Mouse (Mus musculus) limb, embryonic 14.5 days (tissue): ENCODE measurements around the gene Mfge8. TPM values are rescaled to one million over a fixed set of nuclear protein-coding genes. Genes with fewer than 3 reads are reported as not detected.

Source experiments
- ATAC-seq: fragments of 200-750 bp; cut with Nextera tagmentation; 2 replicates; pipeline ENCODE4 v1.8.0; 2017; ENCODE audit warnings: low read depth, moderate number of reproducible peaks, moderate TSS enrichment; ENCODE audit not compliant: low FRiP score
- DNase-seq: peaks from one replicate; pipeline ENCODE4 v3.0.0-alpha.2; 2015; ENCODE audit warnings: low spot score
- H3K27ac ChIP-seq: fragments of 300-500 bp; sonication (generic); replicated peaks from 2 replicates; pipeline ENCODE4 v1.5.1; 2014; ENCODE audit warnings: low read depth, mild to moderate bottlenecking, low read length, moderate library complexity, mixed read lengths
- H3K27me3 ChIP-seq: fragments of 300-500 bp; sonication (generic); 2 replicates; pipeline ENCODE4 v1.6.1; 2014; ENCODE audit warnings: low read length, mixed read lengths; ENCODE audit not compliant: control insufficient read depth, insufficient read depth
- H3K36me3 ChIP-seq: fragments of 300-500 bp; sonication (generic); 2 replicates; pipeline ENCODE4 v1.6.1; 2014; ENCODE audit warnings: mild to moderate bottlenecking, low read length, moderate library complexity, mixed read lengths; ENCODE audit not compliant: control insufficient read depth, insufficient read depth
- H3K4me1 ChIP-seq: fragments of 300-500 bp; sonication (generic); 2 replicates; pipeline ENCODE4 v1.6.1; 2014; ENCODE audit warnings: antibody characterized with exemption, low read length, mixed read lengths; ENCODE audit not compliant: control insufficient read depth, insufficient read depth
- H3K4me2 ChIP-seq: fragments of 300-500 bp; sonication (generic); replicated peaks from 2 replicates; pipeline ENCODE4 v1.6.1; 2014; ENCODE audit warnings: low read depth, mild to moderate bottlenecking, low read length, moderate library complexity; ENCODE audit not compliant: severe bottlenecking
- H3K4me3 ChIP-seq: fragments of 300-500 bp; sonication (generic); replicated peaks from 2 replicates; pipeline ENCODE4 v1.5.1; 2014; ENCODE audit warnings: low read length
- H3K9ac ChIP-seq: fragments of 300-500 bp; sonication (generic); 2 replicates; pipeline ENCODE4 v1.6.1; 2014; ENCODE audit warnings: mild to moderate bottlenecking, low read depth, low read length, moderate library complexity; ENCODE audit not compliant: severe bottlenecking
- H3K9me3 ChIP-seq: fragments of 300-500 bp; sonication (generic); 2 replicates; pipeline ENCODE4 v1.6.1; 2016; ENCODE audit warnings: low read length; ENCODE audit not compliant: control insufficient read depth
- POLR2A ChIP-seq: fragments of 200-500 bp; IDR thresholded peaks from 2 replicates; pipeline ENCODE4 v1.8.0; 2012; ENCODE audit warnings: inconsistent platforms, mild to moderate bottlenecking, moderate library complexity, borderline replicate concordance; ENCODE audit not compliant: insufficient read depth, insufficient read length; ENCODE audit errors: extremely low read depth
- WGBS: fragments of 180-500 bp; shearing (Covaris S2); extraction: QIAGEN DNeasy Blood & Tissue Kit; methylation state at CpG from one replicate; pipeline ENCODE4 v1.1.7; 2014; 5-methylcytosine and 5-hydroxymethylcytosine counted together
- polyA plus RNA-seq, 2 experiments: library from polyadenylated mRNA; depleted of rRNA in 1 of 2; stranded (reverse) in 1 of 2; unstranded in 1 of 2; fragments of >200 nt; fragmentation: Nextera tagmentation in 1 of 2; extraction: Ambion mirVana in 1 of 2; gene quantifications; 2 replicates each; pipeline versions ENCODE4 v1.2.1 to v1.2.3; 2012 to 2014

Gene Mfge8
- polyA plus RNA-seq, 2 experiments: 151 to 166 TPM

- 0 out of 2 replicates have a peak overlapping the region, but pooled peaks have one; percentile 21 for H3K4me3 ChIP-seq
- H3K27ac ChIP-seq: no peak overlapping the region
- DNase-seq (no peak), ATAC-seq (no peak)
- no peaks in the 10 kb centered on the region for H3K27me3 ChIP-seq
- H3K9ac ChIP-seq: no peak overlapping the region
- no peaks in the 10 kb centered on the region; the same call in 1 of the 2 replicates for H3K4me1 ChIP-seq
- no peak for TF ChIP-seq POLR2A
- peaks cover 14% of the 10 kb centered on the region for H3K36me3 ChIP-seq
- H3K4me2 ChIP-seq: 0 out of 2 replicates have a peak overlapping the region, but pooled peaks have one; percentile 41
- 19% methylated on average over 8 of the region's 8 CpGs for WGBS
- H3K9me3 ChIP-seq: no peaks in the 10 kb centered on the region
These were observed 19.0 kb downstream of the Mfge8 start for GRCm38 (mm10) chr7:79129883-79130282.

DNA sequence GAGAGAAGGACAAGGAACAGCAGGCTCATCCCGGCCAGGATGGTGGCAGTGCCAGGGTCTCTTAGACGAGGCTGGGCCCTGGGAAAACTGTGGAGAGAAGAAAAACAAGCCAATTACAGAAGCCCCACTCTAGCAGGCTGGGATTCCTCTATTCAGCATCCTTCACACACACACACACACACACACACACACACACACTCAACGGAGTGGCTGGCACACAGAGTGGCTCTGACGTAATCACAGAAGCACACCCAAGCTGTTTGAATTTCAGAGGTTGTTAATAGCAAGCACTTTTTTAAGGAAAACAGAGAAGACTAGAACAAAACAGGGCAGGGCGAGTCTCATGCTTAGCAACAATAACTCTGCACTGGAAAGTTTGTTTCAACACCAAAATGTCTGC, 25.4 kb downstream of the Mfge8 start:
- no peaks in the 10 kb centered on the region for H3K4me1 ChIP-seq
- no peaks in the 10 kb centered on the region for H3K9me3 ChIP-seq
- no peak for DNase-seq
- no peak overlapping the region for H3K27ac ChIP-seq
- H3K9ac ChIP-seq: no peak overlapping the region
- no peak overlapping the region for H3K4me3 ChIP-seq
- H3K27me3 ChIP-seq: no peaks in the 10 kb centered on the region
- no peaks in the 10 kb centered on the region for H3K36me3 ChIP-seq
- 64% methylated on average over 5 of the region's 5 CpGs for WGBS
- no peak for ATAC-seq
- no peak for TF ChIP-seq POLR2A
- no peak overlapping the region for H3K4me2 ChIP-seq

GRCm38 (mm10) chr7:79113848-79114247, 35.0 kb downstream of the Mfge8 start:
- Histone ChIP-seq H3K27ac (no peak overlapping the region), H3K36me3 (no peaks in the 10 kb centered on the region), H3K9ac (no peak overlapping the region), H3K4me2 (no peak overlapping the region), H3K4me1 (no peaks in the 10 kb centered on the region), H3K9me3 (no peaks in the 10 kb centered on the region), H3K4me3 (no peak overlapping the region), H3K27me3 (no peaks in the 10 kb centered on the region)
- 52% methylated on average over 4 of the region's 4 CpGs for WGBS
- ATAC-seq: no peak
- TF ChIP-seq POLR2A: no peak
- no peak for DNase-seq

- no peaks in the 10 kb centered on the region; the same call in 1 of the 2 replicates for H3K36me3 ChIP-seq
- WGBS: 74% methylated on average over 5 of the region's 5 CpGs
- H3K9ac ChIP-seq: no peak overlapping the region
- no peak overlapping the region for H3K27ac ChIP-seq
- H3K27me3 ChIP-seq: no peaks in the 10 kb centered on the region
- no peak for TF ChIP-seq POLR2A
- no peaks in the 10 kb centered on the region for H3K4me1 ChIP-seq
- H3K9me3 ChIP-seq: no peaks in the 10 kb centered on the region
- DNase-seq (no peak), ATAC-seq (no peak)
- no peak overlapping the region for H3K4me3 ChIP-seq
- no peak overlapping the region for H3K4me2 ChIP-seq
These were observed 52.4 kb downstream of the Mfge8 start for GRCm38 (mm10) chr7:79096492-79096891.

GRCm38 (mm10) chr7:79089111-79089510, 59.7 kb downstream of the Mfge8 start:
- 81% methylated on average over 4 of the region's 4 CpGs for WGBS
- Histone ChIP-seq H3K4me3 (no peak overlapping the region), H3K36me3 (peaks cover 6% of the 10 kb centered on the region; the same call in 1 of the 2 replicates), H3K4me2 (no peak overlapping the region), H3K9me3 (no peaks in the 10 kb centered on the region), H3K9ac (no peak overlapping the region), H3K27ac (no peak overlapping the region), H3K27me3 (no peaks in the 10 kb centered on the region), H3K4me1 (no peaks in the 10 kb centered on the region)
- TF ChIP-seq POLR2A: no peak
- ATAC-seq (no peak), DNase-seq (no peak)

Other genes starting within 250 kb of the Mfge8 start
- 2.0 and 2.5 TPM in 2 replicates for gene Isg20, start 235.6 kb downstream of the Mfge8 start, polyA plus RNA-seq (2012; rRNA removed)
- 1.5 and 1.6 TPM in 2 replicates for gene Isg20, start 235.6 kb downstream of the Mfge8 start, polyA plus RNA-seq (2014; fragmentation: Nextera tagmentation; extraction: Ambion mirVana)
- 161 and 188 TPM in 2 replicates for gene Acan, start 95.6 kb downstream of the Mfge8 start, polyA plus RNA-seq (2012; rRNA removed)
- 61.7 and 73.3 TPM in 2 replicates for gene Acan, start 95.6 kb downstream of the Mfge8 start, polyA plus RNA-seq (2014; fragmentation: Nextera tagmentation; extraction: Ambion mirVana)
- gene Hapln3, start 18.0 kb downstream of the Mfge8 start, polyA plus RNA-seq (2012; rRNA removed): 2.3 and 2.9 TPM in 2 replicates
- 1.5 and 1.6 TPM in 2 replicates for gene Hapln3, start 18.0 kb downstream of the Mfge8 start, polyA plus RNA-seq (2014; fragmentation: Nextera tagmentation; extraction: Ambion mirVana)
- 7.8 and 9.5 TPM in 2 replicates for gene Abhd2, start 124.1 kb upstream of the Mfge8 start, polyA plus RNA-seq (2012; rRNA removed)
- 10.9 and 13.0 TPM in 2 replicates for gene Abhd2, start 124.1 kb upstream of the Mfge8 start, polyA plus RNA-seq (2014; fragmentation: Nextera tagmentation; extraction: Ambion mirVana)
- gene Rlbp1, start 238.0 kb upstream of the Mfge8 start, polyA plus RNA-seq (2012; rRNA removed): 4.7 and 6.2 TPM in 2 replicates
- gene Rlbp1, start 238.0 kb upstream of the Mfge8 start, polyA plus RNA-seq (2014; fragmentation: Nextera tagmentation; extraction: Ambion mirVana): 1.7 and 2.0 TPM in 2 replicates
- gene Fanci, start 242.9 kb upstream of the Mfge8 start, polyA plus RNA-seq (2012; rRNA removed): 5.9 and 6.8 TPM in 2 replicates
- gene Fanci, start 242.9 kb upstream of the Mfge8 start, polyA plus RNA-seq (2014; fragmentation: Nextera tagmentation; extraction: Ambion mirVana): 6.8 and 8.4 TPM in 2 replicates